Mouse (Mus musculus) midbrain, embryonic 13.5 days (tissue): ENCODE data around the gene Ctcf. TPM values are rescaled to one million over a fixed set of nuclear protein-coding genes. Genes with fewer than 3 reads are reported as not detected.

Source experiments
- ATAC-seq: fragments of 200-750 bp; cut with Nextera tagmentation; 2 replicates; pipeline ENCODE4 v1.8.0; 2017; ENCODE audit warnings: mild to moderate bottlenecking, moderate TSS enrichment, moderate library complexity
- H3K27ac ChIP-seq: fragments of 300-500 bp; sonication (generic); 2 replicates; pipeline ENCODE4 v1.5.1; 2015; ENCODE audit warnings: inconsistent platforms, mild to moderate bottlenecking, moderate library complexity
- H3K27me3 ChIP-seq: fragments of 300-500 bp; sonication (generic); 2 replicates; pipeline ENCODE4 v1.6.1; 2015; ENCODE audit warnings: mild to moderate bottlenecking, inconsistent platforms
- H3K36me3 ChIP-seq: fragments of 300-500 bp; sonication (generic); 2 replicates; pipeline ENCODE4 v1.6.1; 2015; ENCODE audit warnings: mild to moderate bottlenecking, inconsistent platforms
- H3K4me1 ChIP-seq: fragments of 300-500 bp; sonication (generic); replicated peaks from 2 replicates; pipeline ENCODE4 v1.6.1; 2015; ENCODE audit warnings: inconsistent platforms
- H3K4me2 ChIP-seq: fragments of 300-500 bp; sonication (generic); replicated peaks from 2 replicates; pipeline ENCODE4 v1.6.1; 2015; ENCODE audit warnings: moderate library complexity, mild to moderate bottlenecking, inconsistent platforms
- H3K4me3 ChIP-seq: fragments of 300-500 bp; sonication (generic); replicated peaks from 2 replicates; pipeline ENCODE4 v1.5.1; 2015; ENCODE audit warnings: mild to moderate bottlenecking, inconsistent platforms
- H3K9ac ChIP-seq: fragments of 300-500 bp; sonication (generic); replicated peaks from 2 replicates; pipeline ENCODE4 v1.6.1; 2015; ENCODE audit warnings: mild to moderate bottlenecking, inconsistent platforms
- H3K9me3 ChIP-seq: fragments of 300-500 bp; sonication (generic); 2 replicates; pipeline ENCODE4 v1.6.1; 2016; ENCODE audit warnings: mild to moderate bottlenecking, inconsistent platforms
- WGBS: fragments of 180-500 bp; shearing (Covaris S2); methylation state at CpG from one replicate; pipeline ENCODE4 v1.1.7; 2015; 5-methylcytosine and 5-hydroxymethylcytosine counted together
- polyA plus RNA-seq: library from polyadenylated mRNA; unstranded; fragments of >200 nt; fragmentation: Nextera tagmentation; extraction: Ambion mirVana; gene quantifications from 2 replicates; pipeline ENCODE4 v1.2.1, GENCODE M21; 2015

Gene Ctcf
- polyA plus RNA-seq, 1 experiment from 2014 or later: 136 TPM

- Histone ChIP-seq H3K4me3 (no peak overlapping the region), H3K36me3 (peaks cover 85% of the 10 kb centered on the region), H3K27me3 (peaks cover 13% of the 10 kb centered on the region), H3K9me3 (no peaks in the 10 kb centered on the region), H3K4me1 (peaks cover 33% of the 10 kb centered on the region), H3K27ac (no peak overlapping the region), H3K4me2 (no peak overlapping the region), H3K9ac (no peak overlapping the region)
- no peak for ATAC-seq
- WGBS: 95% methylated on average over 19 of the region's 19 CpGs
These were observed 17.3 kb upstream of the Ctcf start for GRCm38 (mm10) chr8:105618892-105619591.

DNA sequence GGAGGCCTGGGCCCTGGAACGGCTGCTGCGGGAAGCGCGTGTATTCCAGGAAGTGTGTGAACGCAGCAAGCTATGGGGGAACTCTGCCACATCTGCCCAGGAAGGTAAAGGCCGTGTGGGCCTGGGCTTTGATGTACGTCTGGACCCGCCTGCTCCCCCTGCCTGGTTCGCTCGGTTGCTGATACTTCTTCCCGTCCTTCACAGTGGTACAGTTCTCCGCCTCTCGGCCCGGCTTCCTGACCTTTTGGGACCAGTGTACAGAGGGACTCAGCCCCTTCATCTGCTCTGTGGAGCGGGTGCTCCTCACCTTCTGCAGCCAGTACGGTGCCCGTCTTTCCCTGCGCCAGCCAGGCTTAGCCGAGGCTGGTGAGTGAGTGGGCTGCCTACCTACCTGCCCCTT is 16.2 kb upstream of the Ctcf start:
- ATAC-seq: no peak
- Histone ChIP-seq H3K4me1 (peaks cover 34% of the 10 kb centered on the region), H3K27ac (no peak overlapping the region), H3K9me3 (no peaks in the 10 kb centered on the region), H3K4me2 (no peak overlapping the region), H3K4me3 (no peak overlapping the region), H3K27me3 (peaks cover 1% of the 10 kb centered on the region), H3K9ac (no peak overlapping the region), H3K36me3 (peaks cover 80% of the 10 kb centered on the region)
- WGBS: 91% methylated on average over 19 of the region's 19 CpGs

- Histone ChIP-seq H3K4me3 (no peak overlapping the region), H3K27me3 (no peaks in the 10 kb centered on the region), H3K4me2 (no peak overlapping the region), H3K36me3 (peaks cover 70% of the 10 kb centered on the region), H3K9me3 (no peaks in the 10 kb centered on the region), H3K9ac (0 out of 2 replicates have a peak overlapping the region, but pooled peaks have one; percentile 14), H3K4me1 (peaks cover 34% of the 10 kb centered on the region), H3K27ac (peak overlapping the region; percentile 44)
- no peak for ATAC-seq
- WGBS: 89% methylated on average over 21 of the region's 21 CpGs
These were observed 15.2 kb upstream of the Ctcf start for GRCm38 (mm10) chr8:105620946-105621720.

- peaks cover 34% of the 10 kb centered on the region for H3K4me1 ChIP-seq
- H3K27ac ChIP-seq: peak overlapping the region; percentile 80
- H3K36me3 ChIP-seq: peaks cover 63% of the 10 kb centered on the region
- 53% methylated on average over 4 of the region's 4 CpGs for WGBS
- ATAC-seq: peak; percentile 24
- H3K9ac ChIP-seq: no peak overlapping the region
- no peaks in the 10 kb centered on the region for H3K27me3 ChIP-seq
- H3K9me3 ChIP-seq: no peaks in the 10 kb centered on the region
- no peak overlapping the region for H3K4me3 ChIP-seq
- no peak overlapping the region for H3K4me2 ChIP-seq
These were observed 14.5 kb upstream of the Ctcf start for GRCm38 (mm10) chr8:105621841-105622240.

- H3K27me3 ChIP-seq: no peaks in the 10 kb centered on the region
- H3K9ac ChIP-seq: no peak overlapping the region
- 10% methylated on average over 8 of the region's 8 CpGs for WGBS
- peak overlapping the region; percentile 80 for H3K27ac ChIP-seq
- peak; percentile 92 for ATAC-seq
- no peak overlapping the region for H3K4me2 ChIP-seq
- peaks cover 34% of the 10 kb centered on the region for H3K4me1 ChIP-seq
- no peaks in the 10 kb centered on the region for H3K9me3 ChIP-seq
- peaks cover 57% of the 10 kb centered on the region for H3K36me3 ChIP-seq
- H3K4me3 ChIP-seq: no peak overlapping the region
These were observed 13.9 kb upstream of the Ctcf start for GRCm38 (mm10) chr8:105622421-105622920.

DNA sequence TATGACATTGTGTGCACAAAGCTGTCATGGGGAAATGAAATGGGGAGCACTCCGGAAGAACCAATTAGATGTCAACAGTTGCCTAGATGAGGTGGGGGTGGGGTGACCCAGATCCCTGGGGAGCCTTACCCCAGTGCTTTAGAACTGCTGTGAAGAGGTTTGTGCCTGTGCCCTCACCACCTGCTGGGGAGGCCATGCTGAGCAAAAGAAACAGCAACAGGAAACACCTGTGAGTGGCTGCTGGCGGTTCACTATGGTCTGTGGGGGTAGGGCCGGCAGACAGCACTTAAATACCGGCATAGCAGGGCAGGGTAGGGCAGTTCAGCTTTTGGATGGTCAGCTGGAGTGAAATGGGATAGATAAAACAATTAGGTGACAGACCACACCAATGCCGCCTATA is 13.2 kb upstream of the Ctcf start:
- H3K9me3 ChIP-seq: no peaks in the 10 kb centered on the region
- no peak for ATAC-seq
- H3K4me3 ChIP-seq: no peak overlapping the region
- peak overlapping the region; percentile 80; the same call in 1 of the 2 replicates for H3K27ac ChIP-seq
- peaks cover 34% of the 10 kb centered on the region for H3K4me1 ChIP-seq
- WGBS: 26% methylated on average over 5 of the region's 5 CpGs
- H3K4me2 ChIP-seq: no peak overlapping the region
- no peaks in the 10 kb centered on the region for H3K27me3 ChIP-seq
- H3K9ac ChIP-seq: peak overlapping the region; percentile 20; the same call in 1 of the 2 replicates
- peaks cover 51% of the 10 kb centered on the region for H3K36me3 ChIP-seq

DNA sequence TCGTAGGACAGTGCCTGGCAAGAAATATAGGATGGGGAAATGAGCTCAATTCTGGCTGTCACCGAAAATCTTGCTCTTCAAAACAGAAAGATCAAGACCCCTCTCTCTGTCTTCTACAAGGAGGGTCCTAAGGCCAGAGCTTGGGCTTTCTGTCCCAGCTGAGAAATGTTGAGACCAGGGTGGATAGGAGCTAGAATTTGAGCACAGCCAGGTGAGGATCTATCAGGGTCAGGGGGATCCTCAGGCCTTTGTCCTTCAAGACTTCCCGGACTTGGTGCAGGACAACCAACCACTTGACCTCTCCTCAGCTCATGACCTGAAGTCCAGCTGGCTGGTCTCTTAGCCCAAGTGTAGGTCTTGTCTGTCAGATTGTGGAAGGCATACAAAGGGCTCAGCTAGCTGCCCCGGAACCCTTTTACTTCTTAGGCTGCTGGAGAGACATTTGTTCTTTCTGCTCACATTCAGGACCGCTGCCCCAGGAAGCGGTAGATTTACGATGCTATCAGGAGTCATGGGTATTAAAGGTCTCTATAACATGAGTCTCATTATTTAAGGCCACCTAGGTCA is 12.6 kb upstream of the Ctcf start:
- WGBS: 55% methylated on average over 7 of the region's 7 CpGs
- H3K27ac ChIP-seq: no peak overlapping the region
- H3K4me3 ChIP-seq: no peak overlapping the region
- no peak overlapping the region for H3K4me2 ChIP-seq
- ATAC-seq: no peak
- H3K27me3 ChIP-seq: no peaks in the 10 kb centered on the region
- no peaks in the 10 kb centered on the region for H3K9me3 ChIP-seq
- peaks cover 34% of the 10 kb centered on the region for H3K4me1 ChIP-seq
- H3K9ac ChIP-seq: no peak overlapping the region
- H3K36me3 ChIP-seq: peaks cover 44% of the 10 kb centered on the region

DNA sequence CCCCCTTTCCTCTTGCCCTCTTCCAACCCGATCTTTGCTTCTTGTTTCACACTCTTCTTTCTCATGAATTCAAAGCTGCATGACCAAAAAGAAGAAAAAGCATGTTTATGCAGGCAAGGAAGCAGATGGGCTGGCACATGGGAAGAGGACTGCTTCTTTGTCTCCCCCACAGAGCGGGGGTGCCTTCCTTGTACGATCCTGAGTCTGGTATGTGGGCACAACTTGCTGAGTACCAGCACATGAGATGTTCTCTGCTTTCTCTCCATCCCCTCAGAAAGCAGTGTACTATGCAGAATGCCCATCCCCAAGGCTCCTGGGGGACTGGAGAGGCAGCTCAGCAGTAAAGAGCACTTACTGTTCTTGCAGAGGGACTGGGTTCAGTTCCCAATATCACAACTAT is 12.0 kb upstream of the Ctcf start:
- ATAC-seq: no peak
- Histone ChIP-seq H3K9me3 (no peaks in the 10 kb centered on the region), H3K4me1 (peaks cover 34% of the 10 kb centered on the region), H3K9ac (peak overlapping the region; percentile 23), H3K4me2 (no peak overlapping the region), H3K27ac (no peak overlapping the region), H3K27me3 (no peaks in the 10 kb centered on the region), H3K4me3 (no peak overlapping the region), H3K36me3 (peaks cover 38% of the 10 kb centered on the region)
- WGBS: 61% methylated on average over 3 of the region's 3 CpGs

- Histone ChIP-seq H3K27me3 (no peaks in the 10 kb centered on the region), H3K9me3 (no peaks in the 10 kb centered on the region), H3K27ac (no peak overlapping the region), H3K4me3 (no peak overlapping the region), H3K4me1 (peaks cover 34% of the 10 kb centered on the region), H3K4me2 (no peak overlapping the region), H3K9ac (no peak overlapping the region), H3K36me3 (peaks cover 33% of the 10 kb centered on the region)
- 86% methylated on average over 1 of the region's 1 CpGs for WGBS
- ATAC-seq: no peak
These were observed 11.5 kb upstream of the Ctcf start for GRCm38 (mm10) chr8:105624831-105625230.

DNA sequence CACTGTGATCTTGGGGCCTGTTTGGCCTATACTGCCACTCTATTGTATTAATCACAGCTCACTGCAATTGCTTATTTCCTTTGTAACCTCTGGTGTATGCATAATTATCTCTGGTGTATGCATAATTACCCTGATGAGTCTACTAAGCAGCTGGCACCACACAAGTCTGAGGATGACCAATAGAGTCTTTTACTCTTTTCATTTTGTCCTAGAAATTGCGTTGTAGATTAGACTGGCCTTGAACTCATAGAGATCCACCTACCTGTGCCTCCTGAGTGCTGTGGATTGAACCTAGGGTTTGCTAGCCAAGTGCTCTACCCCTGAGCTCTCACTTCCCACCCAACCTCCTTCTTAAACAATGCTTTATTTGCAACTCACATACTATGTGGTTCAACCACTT is 10.3 kb upstream of the Ctcf start:
- no peak overlapping the region for H3K4me2 ChIP-seq
- no peaks in the 10 kb centered on the region for H3K27me3 ChIP-seq
- peaks cover 21% of the 10 kb centered on the region for H3K36me3 ChIP-seq
- no peak for ATAC-seq
- no peak overlapping the region for H3K9ac ChIP-seq
- peaks cover 34% of the 10 kb centered on the region for H3K4me1 ChIP-seq
- H3K4me3 ChIP-seq: no peak overlapping the region
- 85% methylated on average over 1 of the region's 1 CpGs for WGBS
- 0 out of 2 replicates have a peak overlapping the region, but pooled peaks have one; percentile 26 for H3K27ac ChIP-seq
- no peaks in the 10 kb centered on the region for H3K9me3 ChIP-seq

DNA sequence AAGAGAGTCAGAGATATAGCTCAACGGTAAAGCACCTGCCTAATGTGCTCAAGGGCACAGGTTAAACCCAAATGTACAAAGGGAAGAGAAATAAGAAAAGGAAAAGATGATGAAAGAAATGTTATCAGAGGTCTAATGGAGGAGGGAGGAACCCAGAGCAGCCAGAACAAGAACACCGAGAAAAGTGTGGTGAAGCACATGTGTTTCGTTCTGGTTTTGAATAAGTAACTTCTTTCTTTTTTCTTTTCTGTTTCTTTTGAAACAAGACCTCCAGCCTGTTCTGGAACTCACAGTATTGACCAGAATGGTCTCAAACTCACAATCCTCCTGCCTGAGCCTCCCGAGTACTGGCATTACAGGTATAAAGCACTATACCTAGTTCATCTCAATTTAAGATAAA is 7.0 kb upstream of the Ctcf start:
- peaks cover 4% of the 10 kb centered on the region; the same call in 1 of the 2 replicates for H3K4me1 ChIP-seq
- no peaks in the 10 kb centered on the region for H3K36me3 ChIP-seq
- WGBS: 91% methylated on average over 4 of the region's 4 CpGs
- no peak overlapping the region for H3K4me2 ChIP-seq
- H3K27ac ChIP-seq: no peak overlapping the region
- no peak overlapping the region for H3K9ac ChIP-seq
- H3K27me3 ChIP-seq: no peaks in the 10 kb centered on the region
- H3K9me3 ChIP-seq: no peaks in the 10 kb centered on the region
- no peak for ATAC-seq
- H3K4me3 ChIP-seq: no peak overlapping the region
